Mouse (Mus musculus) midbrain, embryonic 13.5 days (tissue): ENCODE data around the gene Gapdh. TPM values are rescaled to one million over a fixed set of nuclear protein-coding genes. Genes with fewer than 3 reads are reported as not detected.

Source experiments
- ATAC-seq: fragments of 200-750 bp; cut with Nextera tagmentation; 2 replicates; pipeline ENCODE4 v1.8.0; 2017; ENCODE audit warnings: mild to moderate bottlenecking, moderate TSS enrichment, moderate library complexity
- H3K27ac ChIP-seq: fragments of 300-500 bp; sonication (generic); 2 replicates; pipeline ENCODE4 v1.5.1; 2015; ENCODE audit warnings: inconsistent platforms, mild to moderate bottlenecking, moderate library complexity
- H3K27me3 ChIP-seq: fragments of 300-500 bp; sonication (generic); 2 replicates; pipeline ENCODE4 v1.6.1; 2015; ENCODE audit warnings: mild to moderate bottlenecking, inconsistent platforms
- H3K36me3 ChIP-seq: fragments of 300-500 bp; sonication (generic); 2 replicates; pipeline ENCODE4 v1.6.1; 2015; ENCODE audit warnings: mild to moderate bottlenecking, inconsistent platforms
- H3K4me1 ChIP-seq: fragments of 300-500 bp; sonication (generic); replicated peaks from 2 replicates; pipeline ENCODE4 v1.6.1; 2015; ENCODE audit warnings: inconsistent platforms
- H3K4me2 ChIP-seq: fragments of 300-500 bp; sonication (generic); replicated peaks from 2 replicates; pipeline ENCODE4 v1.6.1; 2015; ENCODE audit warnings: moderate library complexity, mild to moderate bottlenecking, inconsistent platforms
- H3K4me3 ChIP-seq: fragments of 300-500 bp; sonication (generic); replicated peaks from 2 replicates; pipeline ENCODE4 v1.5.1; 2015; ENCODE audit warnings: mild to moderate bottlenecking, inconsistent platforms
- H3K9ac ChIP-seq: fragments of 300-500 bp; sonication (generic); replicated peaks from 2 replicates; pipeline ENCODE4 v1.6.1; 2015; ENCODE audit warnings: mild to moderate bottlenecking, inconsistent platforms
- H3K9me3 ChIP-seq: fragments of 300-500 bp; sonication (generic); 2 replicates; pipeline ENCODE4 v1.6.1; 2016; ENCODE audit warnings: mild to moderate bottlenecking, inconsistent platforms
- WGBS: fragments of 180-500 bp; shearing (Covaris S2); methylation state at CpG from one replicate; pipeline ENCODE4 v1.1.7; 2015; 5-methylcytosine and 5-hydroxymethylcytosine counted together
- polyA plus RNA-seq: library from polyadenylated mRNA; unstranded; fragments of >200 nt; fragmentation: Nextera tagmentation; extraction: Ambion mirVana; gene quantifications from 2 replicates; pipeline ENCODE4 v1.2.1, GENCODE M21; 2015

The Gapdh gene
- polyA plus RNA-seq, 1 experiment from 2014 or later = 1,546 TPM

DNA sequence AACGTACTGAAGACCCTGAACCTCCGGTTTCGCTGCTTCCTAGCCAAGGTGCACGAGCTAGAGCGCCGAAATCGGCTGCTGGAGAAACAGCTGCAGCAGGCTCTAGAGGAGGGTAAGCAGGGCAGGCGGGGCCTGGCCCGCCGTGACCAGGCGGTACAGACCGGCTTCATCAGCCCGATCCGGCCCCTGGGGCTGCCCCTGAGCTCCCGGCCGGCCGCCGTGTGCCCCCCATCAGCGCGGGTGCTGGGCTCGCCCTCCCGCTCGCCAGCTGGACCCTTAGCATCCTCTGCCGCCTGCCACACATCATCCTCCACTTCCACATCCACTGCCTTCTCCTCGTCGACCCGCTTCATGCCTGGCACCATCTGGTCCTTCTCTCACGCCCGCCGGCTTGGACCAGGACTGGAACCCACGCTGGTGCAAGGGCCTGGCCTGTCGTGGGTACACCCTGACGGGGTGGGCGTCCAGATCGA, 20.8 kb downstream of the Gapdh start:
- WGBS = under 1% methylated on average over 35 of the region's 35 CpGs
- peak; percentile 80 for ATAC-seq
- Histone ChIP-seq H3K4me3 (peak overlapping the region; percentile 71), H3K36me3 (peaks cover 44% of the 10 kb centered on the region), H3K4me2 (peak overlapping the region; percentile 89), H3K27ac (peak overlapping the region; percentile 87), H3K4me1 (peaks cover 47% of the 10 kb centered on the region), H3K9me3 (no peaks in the 10 kb centered on the region), H3K9ac (peak overlapping the region; percentile 93), H3K27me3 (no peaks in the 10 kb centered on the region)

- Histone ChIP-seq H3K9me3 (no peaks in the 10 kb centered on the region), H3K9ac (peak within 1 kb of the TSS; percentile 93), H3K4me3 (peak within 1 kb of the TSS; percentile 71), H3K4me2 (peak within 1 kb of the TSS; percentile 89), H3K36me3 (peaks cover 46% of the 10 kb centered on the region), H3K4me1 (peaks cover 47% of the 10 kb centered on the region), H3K27me3 (no peaks in the 10 kb centered on the region), H3K27ac (peak within 1 kb of the TSS; percentile 87)
- WGBS = under 1% methylated on average over 16 of the region's 16 CpGs
- ATAC-seq = peak; percentile 96
Observed at GRCm38 (mm10) chr6:125145001-125145400, 21.3 kb downstream of the Gapdh start, which contains the start of gene Iffo1. TSS of gene Iffo1 (plus strand) at chr6:125145241.

DNA sequence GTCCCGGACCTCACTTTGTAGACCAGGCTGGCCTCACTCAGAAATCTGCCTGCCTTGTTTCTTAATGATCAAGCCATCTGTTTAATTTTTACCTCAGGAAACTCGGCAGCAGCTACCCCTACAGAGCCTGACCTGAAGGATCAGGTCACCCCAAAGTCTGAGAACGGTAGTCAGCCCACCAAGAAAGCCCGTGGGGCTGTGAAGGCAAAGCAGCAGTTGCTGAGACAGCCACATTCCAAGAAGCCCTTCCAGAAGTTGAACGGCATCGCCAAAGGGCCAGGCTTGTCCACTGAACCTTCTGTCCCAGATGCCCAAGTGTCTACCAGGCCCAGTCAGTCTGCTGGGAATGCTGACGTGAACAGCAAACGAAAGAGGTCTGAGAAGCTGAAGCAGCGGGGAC, 22.4 kb downstream of the Gapdh start:
- Histone ChIP-seq H3K4me2 (no peak overlapping the region), H3K27ac (0 out of 2 replicates have a peak overlapping the region, but pooled peaks have one; percentile 87), H3K4me1 (peaks cover 40% of the 10 kb centered on the region), H3K27me3 (no peaks in the 10 kb centered on the region), H3K9ac (no peak overlapping the region), H3K36me3 (peaks cover 52% of the 10 kb centered on the region), H3K9me3 (no peaks in the 10 kb centered on the region), H3K4me3 (no peak overlapping the region)
- 89% methylated on average over 9 of the region's 9 CpGs for WGBS
- no peak for ATAC-seq

- Histone ChIP-seq H3K9me3 (no peaks in the 10 kb centered on the region), H3K36me3 (peaks cover 60% of the 10 kb centered on the region), H3K27ac (no peak overlapping the region), H3K4me3 (no peak overlapping the region), H3K4me1 (peaks cover 32% of the 10 kb centered on the region), H3K9ac (no peak overlapping the region), H3K4me2 (no peak overlapping the region), H3K27me3 (no peaks in the 10 kb centered on the region)
- no peak for ATAC-seq
- 77% methylated on average over 3 of the region's 3 CpGs for WGBS
Observed at GRCm38 (mm10) chr6:125143128-125143527, 23.1 kb downstream of the Gapdh start.

DNA sequence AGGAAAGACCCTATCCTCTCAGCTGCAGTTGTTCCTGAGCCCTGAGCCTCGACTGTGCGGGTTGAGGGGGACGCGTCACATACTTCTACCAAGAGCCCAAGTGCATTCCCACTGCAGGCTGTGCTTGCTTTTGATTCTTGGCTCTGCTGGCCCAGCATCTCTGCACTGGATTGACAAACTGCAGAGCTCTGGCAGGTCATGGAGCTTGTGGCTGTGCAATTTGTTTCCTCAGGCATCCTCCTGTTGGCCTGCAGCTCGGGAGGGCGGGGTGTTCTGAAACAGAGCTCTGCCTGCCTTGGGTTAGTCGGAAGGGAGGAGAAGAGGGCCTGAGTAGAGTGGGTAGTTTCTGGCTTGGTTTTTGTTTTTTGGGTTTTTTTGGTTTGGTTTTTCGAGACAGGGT, 23.8 kb downstream of the Gapdh start:
- 93% methylated on average over 8 of the region's 8 CpGs for WGBS
- no peak overlapping the region for H3K4me2 ChIP-seq
- H3K9ac ChIP-seq = no peak overlapping the region
- peaks cover 25% of the 10 kb centered on the region for H3K4me1 ChIP-seq
- no peak overlapping the region for H3K27ac ChIP-seq
- peaks cover 67% of the 10 kb centered on the region for H3K36me3 ChIP-seq
- ATAC-seq = no peak
- H3K27me3 ChIP-seq = no peaks in the 10 kb centered on the region
- no peaks in the 10 kb centered on the region for H3K9me3 ChIP-seq
- no peak overlapping the region for H3K4me3 ChIP-seq

GRCm38 (mm10) chr6:125139747-125140146, 26.5 kb downstream of the Gapdh start:
- Histone ChIP-seq H3K27ac (no peak overlapping the region), H3K4me3 (no peak overlapping the region), H3K27me3 (no peaks in the 10 kb centered on the region), H3K4me2 (no peak overlapping the region), H3K9ac (no peak overlapping the region), H3K4me1 (peaks cover 5% of the 10 kb centered on the region), H3K9me3 (no peaks in the 10 kb centered on the region), H3K36me3 (peaks cover 93% of the 10 kb centered on the region)
- 92% methylated on average over 7 of the region's 7 CpGs for WGBS
- ATAC-seq = no peak

GRCm38 (mm10) chr6:125137002-125137671, 29.1 kb downstream of the Gapdh start:
- no peak for ATAC-seq
- Histone ChIP-seq H3K9me3 (no peaks in the 10 kb centered on the region), H3K27ac (no peak overlapping the region), H3K27me3 (no peaks in the 10 kb centered on the region), H3K36me3 (peaks cover 88% of the 10 kb centered on the region), H3K4me1 (peaks cover 15% of the 10 kb centered on the region), H3K9ac (no peak overlapping the region), H3K4me3 (no peak overlapping the region), H3K4me2 (no peak overlapping the region)
- WGBS = 87% methylated on average over 19 of the region's 19 CpGs

DNA sequence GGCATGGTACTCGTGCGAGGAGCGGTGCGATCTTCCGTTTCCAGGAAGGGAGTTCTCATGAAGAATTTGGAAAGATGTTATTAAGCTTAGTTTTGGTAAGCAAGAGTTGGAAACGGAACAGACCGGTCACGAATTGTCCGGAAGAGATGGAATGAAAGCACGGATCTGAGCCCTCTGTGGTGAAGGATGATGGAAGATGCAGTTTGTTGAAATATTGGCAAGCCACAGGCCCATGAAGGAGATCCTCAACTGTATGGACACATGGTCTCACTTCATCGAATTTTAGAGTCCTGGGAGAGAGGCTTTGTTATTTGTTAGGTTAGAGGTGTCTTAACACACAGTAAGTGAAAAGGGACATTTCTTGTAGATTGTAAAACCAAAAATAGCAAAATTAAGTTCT, 33.8 kb downstream of the Gapdh start:
- WGBS = 10% methylated on average over 11 of the region's 11 CpGs
- H3K36me3 ChIP-seq = peaks cover 73% of the 10 kb centered on the region
- H3K4me2 ChIP-seq = peak overlapping the region; percentile 78
- peak overlapping the region; percentile 87 for H3K9ac ChIP-seq
- H3K27ac ChIP-seq = no peak overlapping the region
- peaks cover 21% of the 10 kb centered on the region for H3K4me1 ChIP-seq
- no peak for ATAC-seq
- H3K4me3 ChIP-seq = peak overlapping the region; percentile 87
- H3K27me3 ChIP-seq = no peaks in the 10 kb centered on the region
- H3K9me3 ChIP-seq = no peaks in the 10 kb centered on the region

DNA sequence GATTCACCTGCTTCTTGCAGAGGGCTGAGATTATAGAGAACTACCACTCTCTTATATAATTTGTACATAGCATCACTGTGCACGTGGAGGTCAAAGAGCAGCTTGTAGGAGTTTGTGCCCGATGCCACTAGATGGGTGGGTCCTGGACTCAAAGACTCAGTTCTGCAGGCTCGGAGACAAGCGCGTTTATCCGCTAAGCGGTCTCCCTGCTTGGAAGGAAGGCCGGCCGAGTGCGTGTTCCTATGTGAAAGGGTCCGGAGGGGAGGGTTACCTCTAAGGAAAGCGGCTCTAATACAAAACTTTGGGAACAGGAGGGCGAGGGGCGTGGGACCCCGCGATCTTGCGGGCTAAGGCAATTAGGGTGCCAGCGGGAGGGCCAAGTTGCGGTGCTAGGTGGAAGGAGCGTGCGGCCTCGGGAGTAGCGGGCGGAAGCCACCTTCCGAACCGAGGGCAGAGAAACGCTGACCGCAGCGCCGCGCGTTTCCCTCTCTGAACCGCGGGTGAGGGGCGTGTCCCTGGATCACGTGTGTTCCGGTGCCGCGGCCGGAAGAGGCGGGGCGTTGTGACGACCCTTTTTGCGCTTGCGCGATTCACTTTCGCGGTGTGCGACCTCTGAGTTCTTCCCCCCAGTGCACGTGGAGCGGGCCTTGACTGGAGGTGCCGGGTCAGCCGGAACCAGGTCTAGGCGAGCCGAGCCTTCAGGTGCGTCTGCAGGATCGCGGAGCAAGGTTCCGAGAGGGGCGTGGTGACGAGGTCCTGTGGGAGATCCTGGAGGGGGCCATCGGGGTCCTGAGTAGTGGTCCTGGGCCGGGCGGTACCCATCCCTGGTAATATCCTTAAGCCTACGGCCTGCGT, 34.7 kb downstream of the Gapdh start, which contains the start of gene Nop2:
Gene Nop2, plus strand, starts transcription at position 608 of the 855 bp plus-strand sequence.
- under 1% methylated on average over 66 of the region's 66 CpGs for WGBS
- ATAC-seq = peak; percentile 92

GRCm38 (mm10) chr6:125129710-125130402, 36.4 kb downstream of the Gapdh start:
- Histone ChIP-seq H3K27me3 (no peaks in the 10 kb centered on the region), H3K4me1 (peaks cover 21% of the 10 kb centered on the region), H3K36me3 (peaks cover 72% of the 10 kb centered on the region), H3K9me3 (no peaks in the 10 kb centered on the region), H3K4me3 (no peak overlapping the region), H3K27ac (no peak overlapping the region), H3K9ac (no peak overlapping the region), H3K4me2 (no peak overlapping the region)
- 86% methylated on average over 20 of the region's 20 CpGs for WGBS
- no peak for ATAC-seq

More for the DNA sequence above, 34.7 kb downstream of the Gapdh start, which contains the start of gene Nop2:
- peak within 1 kb of the TSS; percentile 89 for H3K27ac ChIP-seq
- no peaks in the 10 kb centered on the region for H3K27me3 ChIP-seq
- H3K36me3 ChIP-seq = peaks cover 73% of the 10 kb centered on the region
- H3K4me2 ChIP-seq = peak within 1 kb of the TSS; percentile 78
- H3K9ac ChIP-seq = peak within 1 kb of the TSS; percentile 87
- no peaks in the 10 kb centered on the region for H3K9me3 ChIP-seq
- H3K4me1 ChIP-seq = peaks cover 21% of the 10 kb centered on the region
- H3K4me3 ChIP-seq = peak within 1 kb of the TSS; percentile 87

- peaks cover 21% of the 10 kb centered on the region for H3K4me1 ChIP-seq
- 91% methylated on average over 12 of the region's 12 CpGs for WGBS
- no peak overlapping the region for H3K27ac ChIP-seq
- no peaks in the 10 kb centered on the region for H3K27me3 ChIP-seq
- H3K4me2 ChIP-seq = no peak overlapping the region
- H3K9ac ChIP-seq = no peak overlapping the region
- peaks cover 72% of the 10 kb centered on the region for H3K36me3 ChIP-seq
- H3K4me3 ChIP-seq = no peak overlapping the region
- no peak for ATAC-seq
- H3K9me3 ChIP-seq = no peaks in the 10 kb centered on the region
Observed at GRCm38 (mm10) chr6:125128724-125129123, 37.5 kb downstream of the Gapdh start.
